Mouse (Mus musculus) A20 (cell line): Measurements from ENCODE around the gene Cd79a.
"Not testable (repeated sequence)": the region's sequence is repeated elsewhere in the genome, so short reads cannot be mapped to it uniquely, and the experiment has no call there.

Source experiments
- DNase-seq: peaks from one replicate; pipeline ENCODE4 v3.0.0-alpha.2; 2011; ENCODE audit warnings: low read depth, low spot score

Cd79a gene

GRCm38 (mm10) chr7:24885468-24886307 is 11.5 kb upstream of the Cd79a start:
- DNase-seq: peak; percentile 32

GRCm38 (mm10) chr7:24886308-24886633 is 10.9 kb upstream of the Cd79a start:
- DNase-seq: no peak

GRCm38 (mm10) chr7:24887096-24887495 is 10.1 kb upstream of the Cd79a start:
- DNase-seq: no peak

- peak; percentile 53 for DNase-seq
These were observed 7.6 kb upstream of the Cd79a start for GRCm38 (mm10) chr7:24889431-24890220.

- DNase-seq: peak; percentile 85
These were observed 6.6 kb upstream of the Cd79a start for GRCm38 (mm10) chr7:24890281-24891216.

- DNase-seq: peak; percentile 66
These were observed 5.7 kb upstream of the Cd79a start for GRCm38 (mm10) chr7:24891241-24892124.

GRCm38 (mm10) chr7:24892125-24892583 is 5.0 kb upstream of the Cd79a start:
- no peak for DNase-seq

- DNase-seq: not testable (repeated sequence)
These were observed 1.4 kb upstream of the Cd79a start for GRCm38 (mm10) chr7:24895749-24896148.

- DNase-seq: peak; percentile 85
These were observed 912 bp upstream of the Cd79a start for GRCm38 (mm10) chr7:24896269-24896668.

GRCm38 (mm10) chr7:24897959-24898358 is 778 bp downstream of the Cd79a start:
- DNase-seq: peak; percentile 52

GRCm38 (mm10) chr7:24901114-24901513 is 3.9 kb downstream of the Cd79a start:
- peak; percentile 33 for DNase-seq

- DNase-seq: peak; percentile 77
These were observed 4.7 kb downstream of the Cd79a start for GRCm38 (mm10) chr7:24901842-24902241.

GRCm38 (mm10) chr7:24902264-24902629 is 5.1 kb downstream of the Cd79a start:
- no peak for DNase-seq

- peak; percentile 84 for DNase-seq
These were observed 5.7 kb downstream of the Cd79a start, which contains the start of gene Arhgef1 for GRCm38 (mm10) chr7:24902630-24903443. Gene Arhgef1 (plus strand): TSS chr7:24902912.

- no peak for DNase-seq
These were observed 6.3 kb downstream of the Cd79a start for GRCm38 (mm10) chr7:24903444-24903825.

GRCm38 (mm10) chr7:24904070-24904483 is 6.9 kb downstream of the Cd79a start:
- DNase-seq: peak; percentile 99

- DNase-seq: peak; percentile 86
These were observed 7.8 kb downstream of the Cd79a start for GRCm38 (mm10) chr7:24904936-24905335.

GRCm38 (mm10) chr7:24906551-24906950 is 9.4 kb downstream of the Cd79a start:
- no peak for DNase-seq

- DNase-seq: no peak
These were observed 10.1 kb downstream of the Cd79a start for GRCm38 (mm10) chr7:24907211-24907748.
